Mouse (Mus musculus) heart, embryonic 13.5 days (tissue): ENCODE data around the gene Ulbp1. TPM values are rescaled to one million over a fixed set of nuclear protein-coding genes. Genes with fewer than 3 reads are reported as not detected.
"Not testable (repeated sequence)": the region's sequence is repeated elsewhere in the genome, so short reads cannot be mapped to it uniquely, and the experiment has no call there.

ENCODE experiments used
- ATAC-seq: fragments of 200-750 bp; cut with Nextera tagmentation; 2 replicates; pipeline ENCODE4 v1.8.0; 2017; ENCODE audit warnings: moderate TSS enrichment; ENCODE audit not compliant: insufficient number of reproducible peaks, low FRiP score, low TSS enrichment; ENCODE audit errors: extremely low read depth
- H3K27ac ChIP-seq: fragments of 300-500 bp; sonication (generic); replicated peaks from 2 replicates; pipeline ENCODE4 v1.5.1; 2015; ENCODE audit warnings: moderate library complexity, mild to moderate bottlenecking, inconsistent platforms
- H3K27me3 ChIP-seq: fragments of 300-500 bp; sonication (generic); replicated peaks from 2 replicates; pipeline ENCODE4 v1.6.1; 2015; ENCODE audit warnings: mild to moderate bottlenecking, inconsistent platforms
- H3K36me3 ChIP-seq: fragments of 300-500 bp; sonication (generic); 2 replicates; pipeline ENCODE4 v1.6.1; 2015; ENCODE audit warnings: mild to moderate bottlenecking, inconsistent platforms
- H3K4me1 ChIP-seq: fragments of 300-500 bp; sonication (generic); 2 replicates; pipeline ENCODE4 v1.6.1; 2015; ENCODE audit warnings: inconsistent platforms
- H3K4me2 ChIP-seq: fragments of 300-500 bp; sonication (generic); 2 replicates; pipeline ENCODE4 v1.6.1; 2015; ENCODE audit warnings: inconsistent platforms, mild to moderate bottlenecking, moderate library complexity
- H3K4me3 ChIP-seq: fragments of 300-500 bp; sonication (generic); 2 replicates; pipeline ENCODE4 v1.5.1; 2015; ENCODE audit warnings: moderate library complexity, mild to moderate bottlenecking, inconsistent platforms
- H3K9ac ChIP-seq: fragments of 300-500 bp; sonication (generic); 2 replicates; pipeline ENCODE4 v1.6.1; 2015; ENCODE audit warnings: inconsistent platforms, mild to moderate bottlenecking, moderate library complexity
- H3K9me3 ChIP-seq: fragments of 300-500 bp; sonication (generic); 2 replicates; pipeline ENCODE4 v1.6.1; 2016; ENCODE audit warnings: inconsistent platforms
- WGBS: fragments of 180-500 bp; shearing (Covaris S2); methylation state at CpG from one replicate; pipeline ENCODE4 v1.1.7; 2015; ENCODE audit warnings: mixed read lengths; 5-methylcytosine and 5-hydroxymethylcytosine counted together
- polyA plus RNA-seq: library from polyadenylated mRNA; unstranded; fragments of >200 nt; fragmentation: Nextera tagmentation; extraction: Ambion mirVana; gene quantifications from 2 replicates; pipeline ENCODE4 v1.2.1, GENCODE M21; 2015

Gene Ulbp1
- polyA plus RNA-seq = 6.1 and 7.1 TPM in 2 replicates

- H3K4me3 ChIP-seq = peak within 1 kb of the TSS; percentile 43
- no peak within 1 kb of the TSS; the same call in 1 of the 2 replicates for H3K27ac ChIP-seq
- H3K4me2 ChIP-seq = peak within 1 kb of the TSS; percentile 62
- 44% methylated on average over 13 of the region's 13 CpGs for WGBS
- no peaks in the 10 kb centered on the region for H3K36me3 ChIP-seq
- peak within 1 kb of the TSS; percentile 66 for H3K9ac ChIP-seq
- no peaks in the 10 kb centered on the region for H3K27me3 ChIP-seq
- H3K4me1 ChIP-seq = peaks cover 13% of the 10 kb centered on the region
- peak; percentile 37; the same call in 1 of the 2 replicates for ATAC-seq
- no peaks in the 10 kb centered on the region for H3K9me3 ChIP-seq
Measured at GRCm38 (mm10) chr10:7473197-7473889, at the start of gene Ulbp1. Ulbp1 (minus strand) TSS chr10:7473638.

DNA sequence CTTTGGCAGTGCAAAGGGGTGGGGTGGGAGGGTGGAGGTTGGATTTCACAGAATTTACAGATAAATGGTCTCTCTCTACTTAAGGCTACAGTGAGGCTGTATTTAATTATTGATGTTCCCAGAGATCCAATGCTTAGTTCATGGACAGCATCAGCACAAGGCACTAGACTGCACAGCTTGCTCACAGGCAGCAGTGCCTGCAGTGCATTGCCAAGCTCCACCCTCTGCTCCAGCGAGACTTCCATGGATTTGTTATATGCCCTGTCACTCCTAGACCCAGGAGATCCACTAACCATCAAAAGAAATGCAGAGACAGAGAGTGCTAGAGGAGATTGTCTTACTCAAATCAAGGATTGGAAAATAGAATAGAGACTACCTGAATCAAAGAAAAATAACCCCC is 24.7 kb upstream of the Ulbp1 start:
- not testable (repeated sequence) for H3K9ac ChIP-seq, H3K4me2 ChIP-seq, H3K27me3 ChIP-seq, ATAC-seq, H3K9me3 ChIP-seq, H3K36me3 ChIP-seq, H3K4me1 ChIP-seq, H3K4me3 ChIP-seq, H3K27ac ChIP-seq
- whole genome bisulfite sequencing = 40% methylated on average over 1 of the region's 1 CpGs

GRCm38 (mm10) chr10:7492384-7492783 is 18.9 kb upstream of the Ulbp1 start:
- not testable (repeated sequence) for ATAC-seq, H3K9me3 ChIP-seq, H3K27ac ChIP-seq, H3K36me3 ChIP-seq, H3K4me1 ChIP-seq
- Histone ChIP-seq H3K4me2 (peak overlapping the region; percentile 61), H3K9ac (peak overlapping the region; percentile 48; the same call in 1 of the 2 replicates), H3K4me3 (peak overlapping the region; percentile 32), H3K27me3 (peaks cover 19% of the 10 kb centered on the region)
- 5% methylated on average over 10 of the region's 10 CpGs for WGBS

- H3K27me3 ChIP-seq = no peaks in the 10 kb centered on the region
- H3K4me3 ChIP-seq = no peak overlapping the region
- WGBS = 51% methylated on average over 4 of the region's 4 CpGs
- H3K9ac ChIP-seq = no peak overlapping the region
- H3K4me1 ChIP-seq = no peaks in the 10 kb centered on the region
- no peaks in the 10 kb centered on the region for H3K9me3 ChIP-seq
- H3K4me2 ChIP-seq = no peak overlapping the region
- ATAC-seq = no peak
- H3K27ac ChIP-seq = no peak overlapping the region
- no peaks in the 10 kb centered on the region for H3K36me3 ChIP-seq
Measured at GRCm38 (mm10) chr10:7483650-7484049, 10.2 kb upstream of the Ulbp1 start.

GRCm38 (mm10) chr10:7474225-7474624 is 787 bp upstream of the Ulbp1 start:
- not testable (repeated sequence) for H3K9me3 ChIP-seq, H3K4me3 ChIP-seq, ATAC-seq, H3K27ac ChIP-seq, H3K36me3 ChIP-seq, H3K9ac ChIP-seq, H3K27me3 ChIP-seq
- 87% methylated on average over 7 of the region's 13 CpGs for WGBS
- Histone ChIP-seq H3K4me2 (peak overlapping the region; percentile 62; the same call in 1 of the 2 replicates), H3K4me1 (peaks cover 13% of the 10 kb centered on the region)

GRCm38 (mm10) chr10:7471664-7472063 is 1.8 kb downstream of the Ulbp1 start:
- ATAC-seq = no peak
- H3K36me3 ChIP-seq = peaks cover 9% of the 10 kb centered on the region

DNA sequence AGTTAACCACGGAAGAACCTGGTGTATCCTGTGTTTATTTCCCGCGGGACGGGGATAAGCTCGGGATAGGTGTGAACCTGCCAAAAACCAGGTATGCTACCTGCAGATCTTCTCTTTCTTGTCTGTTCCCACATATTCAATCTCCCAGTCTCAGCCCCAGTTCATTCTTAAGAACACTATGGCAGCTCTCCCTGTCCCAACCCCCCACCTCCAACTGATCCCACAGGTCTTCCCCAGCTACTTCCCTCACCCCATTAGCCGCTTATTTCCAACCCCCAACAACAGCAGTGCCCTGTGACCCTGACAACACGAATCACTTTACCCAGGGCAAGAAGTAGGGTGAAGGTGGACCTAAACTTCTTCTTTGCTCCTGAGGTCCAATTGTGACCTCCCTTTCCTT is 3.0 kb downstream of the Ulbp1 start:
- WGBS = 9% methylated on average over 7 of the region's 7 CpGs
- no peak for ATAC-seq
- peak overlapping the region; percentile 76 for H3K9ac ChIP-seq

More at GRCm38 (mm10) chr10:7471664-7472063, 1.8 kb downstream of the Ulbp1 start:
- Histone ChIP-seq H3K4me3 (peak overlapping the region; percentile 29), H3K4me1 (peaks cover 13% of the 10 kb centered on the region), H3K27me3 (no peaks in the 10 kb centered on the region), H3K27ac (no peak overlapping the region), H3K4me2 (peak overlapping the region; percentile 70), H3K9ac (peak overlapping the region; percentile 61), H3K9me3 (no peaks in the 10 kb centered on the region; the same call in 1 of the 2 replicates)
- 53% methylated on average over 3 of the region's 3 CpGs for WGBS

DNA sequence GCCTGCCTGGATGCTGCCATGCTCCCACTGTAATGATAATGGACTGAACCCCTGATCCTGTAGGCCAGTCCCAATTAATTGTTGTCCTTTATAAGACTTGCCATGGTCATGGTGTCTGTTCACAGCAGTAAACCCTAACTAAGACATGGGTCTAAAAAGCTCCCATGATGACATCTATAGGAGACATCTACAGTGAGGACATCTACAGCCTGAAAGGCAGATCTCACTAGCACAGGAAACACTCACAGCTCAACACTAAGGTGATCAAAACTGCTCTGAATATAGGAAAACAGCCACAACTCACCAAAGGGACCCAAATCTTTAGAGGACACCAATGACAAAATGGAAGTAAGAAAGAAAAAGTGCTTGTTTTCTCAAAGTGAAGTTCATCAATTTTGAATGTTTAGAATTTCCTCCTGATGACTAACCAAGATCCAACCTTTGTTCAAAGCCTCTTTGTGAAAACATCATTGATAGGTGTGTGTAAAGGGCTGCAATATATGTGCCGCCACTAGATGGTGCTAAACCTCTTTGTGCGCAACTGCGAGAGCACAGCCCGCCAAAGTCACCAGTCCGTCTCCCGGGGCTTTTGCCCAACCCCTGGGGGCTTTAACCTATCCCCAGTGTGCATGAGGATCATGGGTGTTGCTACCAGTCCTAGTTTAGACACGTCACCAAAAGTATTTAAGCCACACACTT is 3.6 kb downstream of the Ulbp1 start:
- peak overlapping the region; percentile 76 for H3K9ac ChIP-seq
- not testable (repeated sequence) for H3K27me3 ChIP-seq, H3K36me3 ChIP-seq, H3K9me3 ChIP-seq, H3K27ac ChIP-seq, ATAC-seq
- peaks cover 13% of the 10 kb centered on the region for H3K4me1 ChIP-seq
- 0% methylated on average over 7 of the region's 7 CpGs for WGBS
- peak overlapping the region; percentile 49 for H3K4me3 ChIP-seq
- H3K4me2 ChIP-seq = peak overlapping the region; percentile 70

More for the DNA sequence above, 3.0 kb downstream of the Ulbp1 start:
- H3K36me3 ChIP-seq = peaks cover 9% of the 10 kb centered on the region
- H3K9me3 ChIP-seq = no peaks in the 10 kb centered on the region; the same call in 1 of the 2 replicates
- no peak overlapping the region for H3K27ac ChIP-seq
- peaks cover 13% of the 10 kb centered on the region for H3K4me1 ChIP-seq
- peak overlapping the region; percentile 70 for H3K4me2 ChIP-seq
- peak overlapping the region; percentile 49 for H3K4me3 ChIP-seq
- H3K27me3 ChIP-seq = no peaks in the 10 kb centered on the region

DNA sequence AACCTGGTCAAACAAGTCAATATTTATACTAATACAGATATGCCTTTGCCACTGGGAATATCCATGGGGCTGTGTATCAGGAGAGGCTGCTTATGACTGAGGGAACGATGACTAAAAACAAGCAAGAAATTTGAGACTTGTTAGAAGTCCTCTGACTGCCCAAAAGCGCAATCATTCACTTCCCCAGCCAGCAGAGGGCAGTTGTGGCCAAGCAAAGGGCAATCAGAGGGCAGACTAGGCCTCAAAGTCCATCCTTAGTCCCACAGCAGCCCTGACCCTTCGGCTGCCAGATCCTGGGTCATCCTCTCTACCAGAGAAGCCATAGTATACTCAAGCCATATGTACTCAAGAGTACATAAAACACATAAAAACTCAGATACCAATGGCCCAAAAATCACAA is 11.4 kb downstream of the Ulbp1 start:
- Histone ChIP-seq H3K9me3 (peaks cover 6% of the 10 kb centered on the region), H3K27me3 (no peaks in the 10 kb centered on the region), H3K27ac (no peak overlapping the region), H3K9ac (no peak overlapping the region), H3K4me1 (no peaks in the 10 kb centered on the region), H3K36me3 (peaks cover 9% of the 10 kb centered on the region), H3K4me3 (no peak overlapping the region), H3K4me2 (no peak overlapping the region)
- no peak for ATAC-seq
- WGBS = 45% methylated on average over 3 of the region's 3 CpGs

GRCm38 (mm10) chr10:7438928-7439327 is 34.5 kb downstream of the Ulbp1 start:
- no peak overlapping the region for H3K27ac ChIP-seq
- no peaks in the 10 kb centered on the region for H3K9me3 ChIP-seq
- H3K4me2 ChIP-seq = no peak overlapping the region
- H3K36me3 ChIP-seq = no peaks in the 10 kb centered on the region
- no peak overlapping the region for H3K4me3 ChIP-seq
- WGBS = 66% methylated on average over 2 of the region's 2 CpGs
- H3K9ac ChIP-seq = no peak overlapping the region
- no peak for ATAC-seq
- H3K4me1 ChIP-seq = no peaks in the 10 kb centered on the region
- no peaks in the 10 kb centered on the region for H3K27me3 ChIP-seq

- Histone ChIP-seq H3K4me3 (peak overlapping the region; percentile 74), H3K4me1 (peaks cover 13% of the 10 kb centered on the region), H3K27me3 (peaks cover 40% of the 10 kb centered on the region), H3K9me3 (no peaks in the 10 kb centered on the region), H3K27ac (no peak overlapping the region), H3K4me2 (peak overlapping the region; percentile 99), H3K9ac (peak overlapping the region; percentile 76), H3K36me3 (no peaks in the 10 kb centered on the region)
- ATAC-seq = no peak
- WGBS = 7% methylated on average over 55 of the region's 55 CpGs
Measured at GRCm38 (mm10) chr10:7393143-7394035, 80.0 kb downstream of the Ulbp1 start.
